Mouse (Mus musculus): ENCODE results near the gene Tmem267. TPM values are rescaled to one million over a fixed set of nuclear protein-coding genes. Genes with fewer than 3 reads are reported as not detected.

Gene Tmem267
- polyA plus RNA-seq (2017; shearing (Covaris generic)), result 1.8 TPM

GRCm38 (mm10) chr13:119487880-119488580 lies at the start of gene Tmem267, which contains the start of gene 3110070M22Rik:
Tmem267 (plus strand) TSS chr13:119488039.
3110070M22Rik (minus strand) TSS chr13:119488383.

GRCm38 (mm10) chr13:119462596-119463560 lies 25.0 kb upstream of the Tmem267 start, which contains the start of gene 4833420G17Rik:
4833420G17Rik (plus strand) TSS chr13:119462768.

GRCm38 (mm10) chr13:119623634-119624033 lies 135.8 kb downstream of the Tmem267 start, which contains the start of gene Ccl28:
Ccl28 (plus strand) TSS chr13:119623819.

Other genes starting within 250 kb of the Tmem267 start
- gene Paip1, start 59.4 kb upstream of the Tmem267 start, polyA plus RNA-seq (2017; shearing (Covaris generic)), result 11.3 TPM
- 84.3 TPM for gene 4833420G17Rik, start 25.3 kb upstream of the Tmem267 start, polyA plus RNA-seq (2017; shearing (Covaris generic))
- gene 3110070M22Rik, start 344 bp downstream of the Tmem267 start, polyA plus RNA-seq (2017; shearing (Covaris generic)), result 0.56 TPM
- not detected for gene Ccl28, start 135.8 kb downstream of the Tmem267 start, polyA plus RNA-seq (2017; shearing (Covaris generic))
- 86.2 TPM for gene Hmgcs1, start 202.3 kb downstream of the Tmem267 start, polyA plus RNA-seq (2017; shearing (Covaris generic))